Mouse (Mus musculus) liver, embryonic 14.5 days (tissue): Measurements from ENCODE around the gene Parp16. TPM values are rescaled to one million over a fixed set of nuclear protein-coding genes. Genes with fewer than 3 reads are reported as not detected.

Experiments
- ATAC-seq: fragments of 200-750 bp; cut with Nextera tagmentation; 2 replicates; pipeline ENCODE4 v1.8.0; 2017; ENCODE audit warnings: moderate number of reproducible peaks, mild to moderate bottlenecking, moderate library complexity; ENCODE audit not compliant: insufficient read depth
- DNase-seq, 3 experiments: peaks; one replicate each; pipeline ENCODE4 v3.0.0-alpha.2; 2012 to 2013; ENCODE audit warnings: low read depth in 3 of 3, low spot score in 3 of 3
- H3K27ac ChIP-seq: fragments of 300-500 bp; sonication (generic); 2 replicates; pipeline ENCODE4 v1.5.1; 2014; ENCODE audit warnings: moderate library complexity, mild to moderate bottlenecking, control low read depth, inconsistent platforms
- H3K27me3 ChIP-seq: fragments of 300-500 bp; sonication (generic); 2 replicates; pipeline ENCODE4 v1.6.1; 2014; ENCODE audit warnings: mild to moderate bottlenecking, low read length, moderate library complexity; ENCODE audit not compliant: control insufficient read depth, insufficient read depth
- H3K36me3 ChIP-seq: fragments of 300-500 bp; sonication (generic); replicated peaks from 2 replicates; pipeline ENCODE4 v1.6.1; 2014; ENCODE audit warnings: low read depth; ENCODE audit not compliant: control insufficient read depth, insufficient read depth
- H3K4me1 ChIP-seq, 2 experiments: fragments of 200-500 bp in 1 of 2; fragments of 300-500 bp in 1 of 2; sonication (generic) in 1 of 2; replicated peaks; 2 replicates each; pipeline ENCODE4 v1.6.1; 2012 to 2014; ENCODE audit warnings: antibody characterized with exemption in 1 of 2, inconsistent platforms in 1 of 2, low read length in 1 of 2; ENCODE audit not compliant: control insufficient read depth in 2 of 2, insufficient read depth in 2 of 2
- H3K4me2 ChIP-seq: fragments of 300-500 bp; sonication (generic); 2 replicates; pipeline ENCODE4 v1.6.1; 2014; ENCODE audit warnings: low read depth, mild to moderate bottlenecking, control low read depth, moderate library complexity
- H3K4me3 ChIP-seq, 2 experiments: fragments of 200-500 bp in 1 of 2; fragments of 300-500 bp in 1 of 2; sonication (generic) in 1 of 2; 2 replicates each; pipeline ENCODE4 v1.5.1; 2012 to 2014; ENCODE audit warnings: low read depth in 2 of 2, low read length in 2 of 2, mild to moderate bottlenecking in 2 of 2, control low read depth in 1 of 2, inconsistent platforms in 1 of 2, moderate library complexity in 1 of 2; ENCODE audit not compliant: insufficient read depth in 1 of 2
- H3K9ac ChIP-seq: fragments of 300-500 bp; sonication (generic); replicated peaks from 2 replicates; pipeline ENCODE4 v1.6.1; 2014; ENCODE audit warnings: mild to moderate bottlenecking, control low read depth, moderate library complexity
- H3K9me3 ChIP-seq: fragments of 300-500 bp; sonication (generic); 2 replicates; pipeline ENCODE4 v1.6.1; 2016; ENCODE audit warnings: low read length, mixed read lengths; ENCODE audit not compliant: control insufficient read depth
- CTCF ChIP-seq: IDR thresholded peaks from 2 replicates; pipeline ENCODE4 v1.5.1; 2016; ENCODE audit warnings: antibody characterized with exemption, low read depth, control low read depth
- EP300 ChIP-seq: IDR thresholded peaks from 2 replicates; pipeline ENCODE4 v1.6.1; 2016; ENCODE audit warnings: antibody characterized with exemption, low read depth
- WGBS: fragments of 180-500 bp; shearing (Covaris S2); extraction: QIAGEN DNeasy Blood & Tissue Kit; methylation state at CpG from one replicate; pipeline ENCODE4 v1.1.7; 2014; ENCODE audit not compliant: insufficient replicate concordance; 5-methylcytosine and 5-hydroxymethylcytosine counted together
- polyA plus RNA-seq, 2 experiments: library from polyadenylated mRNA; depleted of rRNA in 1 of 2; stranded (reverse) in 1 of 2; unstranded in 1 of 2; fragments of >200 nt; fragmentation: Nextera tagmentation in 1 of 2; extraction: Ambion mirVana in 1 of 2; gene quantifications; 2 replicates each; pipeline versions ENCODE4 v1.2.1 to v1.2.3; 2012 to 2014

The Parp16 gene
- polyA plus RNA-seq, 2 experiments, result 5.7 to 7.2 TPM

DNA sequence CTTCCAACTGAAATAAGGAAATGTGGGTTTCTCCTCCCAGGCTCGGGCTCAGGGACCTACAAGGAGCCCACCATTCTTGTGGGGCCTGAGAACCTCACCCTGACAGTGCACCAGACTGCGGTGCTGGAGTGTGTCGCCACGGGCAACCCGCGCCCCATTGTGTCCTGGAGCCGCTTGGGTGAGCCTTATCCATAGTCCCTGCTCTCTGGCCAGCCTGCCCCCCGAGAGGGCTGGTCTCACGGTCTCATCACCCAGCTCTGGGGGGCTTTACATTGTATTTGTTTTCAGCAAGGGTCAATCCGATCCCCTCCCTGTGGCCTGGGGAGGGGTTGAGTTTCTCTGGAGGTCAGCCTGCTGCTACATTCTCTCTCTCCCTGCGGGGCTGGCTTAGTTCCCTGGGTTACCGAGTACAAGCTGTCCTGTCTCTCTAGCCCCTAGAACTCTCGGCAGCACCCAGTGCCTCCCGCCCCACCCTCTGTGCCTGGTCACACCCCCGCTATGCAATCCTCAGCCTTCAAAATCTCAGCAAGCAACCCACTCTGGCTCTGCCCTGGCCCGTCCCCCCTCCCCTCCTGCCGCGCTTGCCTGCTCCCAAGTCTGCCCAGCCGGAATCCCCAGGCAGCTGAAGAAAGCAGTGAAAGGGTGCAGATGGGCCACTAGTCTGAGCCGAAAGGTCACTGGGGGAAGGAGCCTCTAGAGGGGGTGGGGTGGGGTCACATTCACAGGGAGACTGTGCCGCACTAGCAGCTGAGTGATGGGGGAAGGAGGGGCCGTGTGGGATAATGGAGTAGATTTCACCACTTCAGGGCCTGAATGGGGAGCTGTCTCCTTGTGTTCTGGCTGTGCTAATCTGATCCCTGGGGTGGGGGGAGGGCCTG lies 16.6 kb upstream of the Parp16 start:
- no peaks in the 10 kb centered on the region for H3K4me1 ChIP-seq
- peaks cover 3% of the 10 kb centered on the region for H3K27me3 ChIP-seq
- H3K9me3 ChIP-seq, result no peaks in the 10 kb centered on the region
- H3K36me3 ChIP-seq, result no peaks in the 10 kb centered on the region
- 17% methylated on average over 22 of the region's 22 CpGs for WGBS
- no peak overlapping the region for H3K27ac ChIP-seq
- DNase-seq, result no peak
- H3K9ac ChIP-seq, result no peak overlapping the region
- no peak overlapping the region for H3K4me2 ChIP-seq
- H3K4me3 ChIP-seq, result no peak overlapping the region
- TF ChIP-seq CTCF (no peak), EP300 (no peak)
- no peak for ATAC-seq

- no peaks in the 10 kb centered on the region for H3K9me3 ChIP-seq
- TF ChIP-seq EP300 (no peak), CTCF (no peak)
- no peaks in the 10 kb centered on the region for H3K36me3 ChIP-seq
- no peak overlapping the region for H3K9ac ChIP-seq
- H3K4me2 ChIP-seq, result no peak overlapping the region
- WGBS, result 27% methylated on average over 17 of the region's 17 CpGs
- no peak overlapping the region for H3K27ac ChIP-seq
- no peaks in the 10 kb centered on the region for H3K4me1 ChIP-seq
- peaks cover 3% of the 10 kb centered on the region for H3K27me3 ChIP-seq
- no peak for DNase-seq
- no peak for ATAC-seq
- H3K4me3 ChIP-seq, result no peak overlapping the region
These were observed 15.1 kb upstream of the Parp16 start for GRCm38 (mm10) chr9:65179817-65180624.

DNA sequence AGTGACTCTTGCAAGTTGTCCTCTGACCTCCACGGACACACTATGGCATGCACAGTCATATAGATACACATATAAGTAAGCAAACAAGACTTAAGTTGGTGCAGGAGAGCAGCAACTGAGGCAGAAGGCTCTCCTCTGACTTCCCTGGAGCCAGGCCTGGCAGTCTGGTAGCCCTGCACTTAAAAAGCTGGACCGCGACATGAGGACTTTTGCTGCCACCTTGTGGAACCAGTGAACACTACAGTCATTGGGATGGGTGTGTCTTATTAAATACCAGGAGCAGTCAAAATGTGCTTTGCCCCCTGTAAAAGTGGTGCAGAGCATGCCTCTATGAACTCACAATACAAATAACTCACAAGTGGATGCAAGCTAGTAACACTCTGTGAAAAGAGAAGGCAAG lies 6.6 kb upstream of the Parp16 start:
- no peak overlapping the region for H3K4me2 ChIP-seq
- no peaks in the 10 kb centered on the region for H3K9me3 ChIP-seq
- 8% methylated on average over 3 of the region's 3 CpGs for WGBS
- TF ChIP-seq CTCF (peak; percentile 92), EP300 (no peak)
- ATAC-seq (no peak), DNase-seq (peak; percentile 68 to 79 (median 69))
- H3K4me3 ChIP-seq, result no peak overlapping the region
- no peaks in the 10 kb centered on the region for H3K36me3 ChIP-seq
- peaks cover 0 to 9% of the 10 kb centered on the region in 2 experiments; a peak in 2 of 4 replicates for H3K4me1 ChIP-seq
- H3K27ac ChIP-seq, result no peak overlapping the region
- no peak overlapping the region for H3K9ac ChIP-seq
- no peaks in the 10 kb centered on the region for H3K27me3 ChIP-seq

- Histone ChIP-seq H3K4me2 (no peak overlapping the region), H3K27ac (no peak overlapping the region), H3K27me3 (no peaks in the 10 kb centered on the region), H3K9me3 (no peaks in the 10 kb centered on the region), H3K4me3 (no peak overlapping the region), H3K36me3 (no peaks in the 10 kb centered on the region), H3K4me1 (peaks cover 4 to 13% of the 10 kb centered on the region in 2 experiments), H3K9ac (no peak overlapping the region)
- TF ChIP-seq EP300, result no peak
- no peak for TF ChIP-seq CTCF
- DNase-seq (no peak), ATAC-seq (no peak)
- 72% methylated on average over 7 of the region's 7 CpGs for WGBS
These were observed 4.8 kb upstream of the Parp16 start for GRCm38 (mm10) chr9:65190306-65190705.

DNA sequence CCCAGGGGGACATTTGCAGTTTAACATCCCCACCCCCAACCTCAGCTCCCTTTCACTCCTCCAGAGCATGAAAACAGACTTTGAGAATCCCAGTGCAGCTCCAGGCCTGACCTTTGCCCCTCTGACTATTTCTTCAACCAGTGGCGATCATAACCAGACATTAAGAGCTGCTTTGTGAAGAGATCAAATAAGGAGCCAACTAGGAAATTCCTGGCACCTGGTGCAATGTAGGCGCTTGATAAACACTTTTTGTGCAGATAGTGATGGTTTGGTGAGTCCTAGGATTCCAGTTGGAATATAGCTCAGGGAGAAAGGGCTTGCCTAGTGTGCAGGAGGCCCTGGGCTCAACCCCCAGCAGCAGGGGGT lies 3.8 kb upstream of the Parp16 start:
- Histone ChIP-seq H3K4me1 (peaks cover 12 to 24% of the 10 kb centered on the region in 2 experiments), H3K27me3 (no peaks in the 10 kb centered on the region), H3K9me3 (no peaks in the 10 kb centered on the region), H3K4me2 (no peak overlapping the region), H3K4me3 (no peak overlapping the region), H3K9ac (no peak overlapping the region), H3K36me3 (no peaks in the 10 kb centered on the region), H3K27ac (no peak overlapping the region)
- ATAC-seq, result no peak
- 52% methylated on average over 2 of the region's 2 CpGs for WGBS
- TF ChIP-seq EP300 (no peak), CTCF (no peak)
- DNase-seq, result no peak
